Mouse (Mus musculus): ENCODE results near the gene Esd.

- TF ChIP-seq POLR2A (IDR thresholded peaks at IDR 0.05; ENCODE audit: insufficient read length, low read depth) (no peak), USF1 (IDR thresholded peaks at IDR 0.05; ENCODE audit: low read depth) (no peak), MYOG (IDR thresholded peaks at IDR 0.05; ENCODE audit: control insufficient read depth in 1 of 3, insufficient read depth in 1 of 3, insufficient read length in 2 of 3, low read depth in 2 of 3) (no peak), TCF12 (IDR thresholded peaks at IDR 0.05; ENCODE audit: insufficient read depth, poor library complexity, severe bottlenecking) (no peak), TCF3 (IDR thresholded peaks at IDR 0.05; ENCODE audit: insufficient read length, low read depth) (no peak), CEBPB (IDR thresholded peaks at IDR 0.05; ENCODE audit: insufficient read depth, poor library complexity, severe bottlenecking) (no peak)
Measured at GRCm38 (mm10) chr14:74703930-74704329, 28.2 kb upstream of the Esd start.

Data from myocyte (in vitro differentiated cells).